Mouse (Mus musculus) heart, adult 10 weeks (tissue): Measurements from ENCODE around the gene Dazap2. TPM values are rescaled to one million over a fixed set of nuclear protein-coding genes. Genes with fewer than 3 reads are reported as not detected.

Experiments used
- polyA plus RNA-seq: library from polyadenylated mRNA; stranded (reverse); fragments of 350-450 nt; fragmentation: Illumina TruSeq; extraction: RNeasy Lipid Tissue Mini Kit (QIAGEN cat#74804); gene quantifications from one replicate; pipeline ENCODE4 v1.2.3, GENCODE M21; 2014; ENCODE audit warnings: low read depth, low replicate concordance

The Dazap2 gene
- polyA plus RNA-seq = 237 TPM

DNA sequence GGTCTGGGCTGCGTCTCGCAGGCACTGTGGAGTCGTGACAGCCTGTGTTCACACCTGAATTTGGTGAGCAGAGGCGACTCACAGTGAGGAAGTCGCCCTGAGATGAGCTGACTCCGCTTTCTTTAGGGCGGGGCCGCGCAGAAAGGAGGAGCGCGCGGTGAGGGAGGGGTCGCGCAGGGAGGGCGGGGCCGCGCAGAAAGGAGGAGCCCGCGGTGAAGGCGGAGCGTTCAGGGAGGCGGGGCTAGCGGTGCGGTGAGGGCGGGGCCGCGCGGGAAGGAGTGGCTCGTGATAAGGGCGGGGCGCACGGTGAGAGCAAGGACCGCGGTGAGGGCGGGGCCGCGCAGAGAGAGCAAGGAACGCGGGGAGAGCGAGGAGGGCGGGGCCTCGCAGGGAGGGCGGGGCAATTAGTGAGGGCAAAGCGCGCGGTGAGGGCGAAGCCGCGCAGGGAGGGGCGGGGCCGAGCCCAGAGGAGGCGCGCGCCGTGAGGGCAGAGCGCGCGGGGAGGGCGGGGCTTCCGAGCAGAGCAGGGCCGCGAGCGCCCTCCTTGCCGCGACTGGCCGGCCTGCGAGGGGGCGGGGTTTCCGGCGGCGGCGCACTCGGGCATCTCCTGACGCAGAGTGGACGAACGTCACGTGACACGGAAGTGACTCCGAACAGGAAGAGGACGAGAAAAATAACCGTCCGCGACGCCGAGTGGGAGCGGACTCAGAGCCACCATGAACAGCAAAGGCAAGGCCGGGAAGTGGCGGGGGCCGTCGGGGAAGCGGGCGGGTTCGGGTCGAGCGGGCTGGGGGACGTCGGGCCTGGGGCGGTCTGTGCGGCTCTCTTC is at the start of gene Dazap2:
Dazap2 (plus strand) TSS at position 354 of the 829 bp plus-strand sequence.

GRCm38 (mm10) chr15:100599276-100600046 is 15.7 kb upstream of the Dazap2 start, which contains the start of gene Pou6f1:
TSS of gene Pou6f1 (minus strand) at chr15:100599984.

GRCm38 (mm10) chr15:100636700-100637501 is 21.8 kb downstream of the Dazap2 start, which contains the start of gene Smagp:
TSS of gene Smagp (minus strand) at chr15:100636940.

DNA sequence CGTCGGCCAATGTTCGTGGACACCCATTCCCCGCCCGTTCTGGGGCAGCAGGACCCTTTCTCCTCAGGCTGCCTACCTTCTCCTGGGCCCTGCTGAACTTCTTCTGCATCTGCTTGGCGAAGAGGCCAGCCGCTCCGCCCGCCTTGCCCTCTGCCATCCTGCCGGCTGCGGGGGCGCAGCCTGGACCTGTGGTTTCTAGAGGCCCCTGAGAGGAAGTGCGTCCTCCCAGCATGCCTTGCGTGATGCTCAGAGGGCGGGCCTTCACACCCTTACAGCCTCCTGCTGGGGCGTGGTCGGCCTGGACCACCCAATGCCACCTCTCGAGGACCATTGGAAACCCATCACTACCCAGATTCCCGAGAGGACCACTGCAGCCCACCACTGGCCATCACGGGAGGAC is 54.2 kb downstream of the Dazap2 start, which contains the start of gene Bin2:
Bin2 (minus strand) TSS at position 217 of the 400 bp plus-strand sequence.

Other genes with a start within 250 kb of the Dazap2 start
- gene Gm5475, start 193.2 kb upstream of the Dazap2 start, polyA plus RNA-seq = not detected
- gene Slc11a2, start 190.3 kb upstream of the Dazap2 start, polyA plus RNA-seq = 17.3 TPM
- 14.9 TPM for gene Letmd1, start 146.3 kb upstream of the Dazap2 start, polyA plus RNA-seq
- gene Csrnp2, start 119.9 kb upstream of the Dazap2 start, polyA plus RNA-seq = 1.5 TPM
- gene Tfcp2, start 63.3 kb upstream of the Dazap2 start, polyA plus RNA-seq = 10.7 TPM
- 14.8 TPM for gene Pou6f1, start 15.4 kb upstream of the Dazap2 start, polyA plus RNA-seq
- 19.5 TPM for gene Smagp, start 21.6 kb downstream of the Dazap2 start, polyA plus RNA-seq
- gene Bin2, start 54.2 kb downstream of the Dazap2 start, polyA plus RNA-seq = 0.92 TPM
- 2.2 TPM for gene Cela1, start 72.6 kb downstream of the Dazap2 start, polyA plus RNA-seq
- 0.47 TPM for gene Galnt6, start 114.0 kb downstream of the Dazap2 start, polyA plus RNA-seq
- 1.2 TPM for gene Slc4a8, start 146.4 kb downstream of the Dazap2 start, polyA plus RNA-seq